Mouse (Mus musculus) G1E (cell line): ENCODE data around the gene Rcsd1.

Experiments
- CTCF ChIP-seq: IDR thresholded peaks from 2 replicates; pipeline ENCODE4 v1.5.1; 2012; ENCODE audit warnings: low read depth, low read length, inconsistent platforms, mixed read lengths
- GATA1 ChIP-seq: IDR thresholded peaks from 2 replicates; pipeline ENCODE4 v1.6.1; 2012; ENCODE audit warnings: borderline replicate concordance, low read length, inconsistent platforms, mixed read lengths
- GATA2 ChIP-seq: IDR thresholded peaks from 2 replicates; pipeline ENCODE4 v1.6.1; 2012; ENCODE audit warnings: low read depth, low read length, inconsistent platforms, borderline replicate concordance
- POLR2AphosphoS5 ChIP-seq: IDR thresholded peaks from 2 replicates; pipeline ENCODE4 v1.6.1; 2012; ENCODE audit warnings: low read depth, low read length, inconsistent platforms; ENCODE audit not compliant: insufficient replicate concordance
- TAL1 ChIP-seq: conservative IDR thresholded peaks from 2 replicates; pipeline ENCODE4 v1.6.1; 2012; ENCODE audit warnings: low read depth, low read length, inconsistent platforms, mixed read lengths

- TF ChIP-seq CTCF (no peak), POLR2AphosphoS5 (no peak), GATA1 (no peak), TAL1 (no peak), GATA2 (no peak)
These were observed 68.2 kb downstream of the Rcsd1 start for GRCm38 (mm10) chr1:165641271-165641771.
